Mouse (Mus musculus) retina, postnatal 1 day (tissue): ENCODE data around the gene Ctrb1.

Experiments used
- DNase-seq: peaks from one replicate; pipeline ENCODE4 v3.0.0-alpha.2; 2012

Ctrb1 gene

GRCm38 (mm10) chr8:111716603-111717487 is 26.0 kb upstream of the Ctrb1 start:
- peak; percentile 91 for DNase-seq

- no peak for DNase-seq
Measured at GRCm38 (mm10) chr8:111715514-111715913, 24.7 kb upstream of the Ctrb1 start.

GRCm38 (mm10) chr8:111714295-111714694 is 23.5 kb upstream of the Ctrb1 start:
- no peak for DNase-seq

GRCm38 (mm10) chr8:111713817-111714216 is 23.0 kb upstream of the Ctrb1 start:
- no peak for DNase-seq

GRCm38 (mm10) chr8:111713291-111713690 is 22.5 kb upstream of the Ctrb1 start:
- DNase-seq = no peak

- DNase-seq = peak; percentile 74
Measured at GRCm38 (mm10) chr8:111712588-111712987, 21.8 kb upstream of the Ctrb1 start.

GRCm38 (mm10) chr8:111712135-111712534 is 21.3 kb upstream of the Ctrb1 start:
- DNase-seq = no peak

GRCm38 (mm10) chr8:111710777-111711485 is 20.1 kb upstream of the Ctrb1 start:
- no peak for DNase-seq

- no peak for DNase-seq
Measured at GRCm38 (mm10) chr8:111709223-111709622, 18.4 kb upstream of the Ctrb1 start.

- no peak for DNase-seq
Measured at GRCm38 (mm10) chr8:111708265-111708664, 17.5 kb upstream of the Ctrb1 start.

- no peak for DNase-seq
Measured at GRCm38 (mm10) chr8:111705699-111706098, 14.9 kb upstream of the Ctrb1 start.

GRCm38 (mm10) chr8:111705222-111705621 is 14.4 kb upstream of the Ctrb1 start:
- DNase-seq = no peak

GRCm38 (mm10) chr8:111704585-111704984 is 13.8 kb upstream of the Ctrb1 start:
- DNase-seq = no peak

GRCm38 (mm10) chr8:111701380-111701779 is 10.6 kb upstream of the Ctrb1 start:
- no peak for DNase-seq

- no peak for DNase-seq
Measured at GRCm38 (mm10) chr8:111700740-111701139, 9.9 kb upstream of the Ctrb1 start.

- DNase-seq = no peak
Measured at GRCm38 (mm10) chr8:111700201-111700600, 9.4 kb upstream of the Ctrb1 start.

GRCm38 (mm10) chr8:111699035-111699434 is 8.2 kb upstream of the Ctrb1 start:
- no peak for DNase-seq

GRCm38 (mm10) chr8:111697655-111698054 is 6.8 kb upstream of the Ctrb1 start:
- no peak for DNase-seq

- no peak for DNase-seq
Measured at GRCm38 (mm10) chr8:111695441-111695840, 4.6 kb upstream of the Ctrb1 start.

- no peak for DNase-seq
Measured at GRCm38 (mm10) chr8:111693261-111693741, 2.5 kb upstream of the Ctrb1 start.

GRCm38 (mm10) chr8:111686881-111687280 is 3.9 kb downstream of the Ctrb1 start:
- DNase-seq = no peak

- DNase-seq = no peak
Measured at GRCm38 (mm10) chr8:111682521-111682920, 8.3 kb downstream of the Ctrb1 start.

- DNase-seq = no peak
Measured at GRCm38 (mm10) chr8:111681153-111681552, 9.7 kb downstream of the Ctrb1 start.
